Mouse (Mus musculus) ES-Bruce4 (cell line): ENCODE data around the gene Hist2h2bb.

Experiments
- CTCF ChIP-seq: IDR thresholded peaks from one replicate; pipeline ENCODE4 v1.8.1; 2011; ENCODE audit warnings: low read depth, low read length
- POLR2A ChIP-seq: IDR thresholded peaks from one replicate; pipeline ENCODE4 v1.8.1; 2011; ENCODE audit warnings: low read length; ENCODE audit not compliant: insufficient read depth

- TF ChIP-seq CTCF: no peak
- no peak for TF ChIP-seq POLR2A
These were observed 31.4 kb downstream of the Hist2h2bb start for GRCm38 (mm10) chr3:96300706-96301529.
